29 mouse cellular contexts compared by ENCODE assay signal in genomic region chr10:24831377-24832095, GRCm38 (mm10). TPM values are rescaled to one million over a fixed set of nuclear protein-coding genes. Genes with fewer than 3 reads are reported as not detected.
DNase-seq lines count a peak whose midpoint lies in the region; ATAC-seq and TF ChIP-seq lines count a peak whose summit lies in the region.
"Had no signal": no experiment of that assay in that cellular context is flagged by ENCODE, and none has a peak within 500 bp of the region (broad histone marks: within the 10 kb centered on the region; RNA-seq: fewer than 3 reads in every experiment).

No protein-coding gene starts in this region.

- no peaks in the 10 kb centered on the region for H3K27me3 ChIP-seq in kidney, postnatal 0 days (ENCODE audit: insufficient read depth, low read length)
- H3K27me3 ChIP-seq in E14TG2a.4 (ENCODE audit: insufficient read depth, low read length), result no peaks in the 10 kb centered on the region
- H3K27me3 ChIP-seq in embryonic facial prominence, embryonic 10.5 days (replicated peaks; ENCODE audit: low read depth, poor library complexity, severe bottlenecking), result no peaks in the 10 kb centered on the region
- H3K27me3 ChIP-seq in limb, embryonic 10.5 days (ENCODE audit: low read depth, poor library complexity, severe bottlenecking), result no peaks in the 10 kb centered on the region
- H3K27me3 ChIP-seq in hindbrain, embryonic 11.5 days (ENCODE audit: control insufficient read depth, insufficient read depth, low read length), result no peaks in the 10 kb centered on the region
- H3K27me3 ChIP-seq: embryonic facial prominence, embryonic 12.5 days; heart, embryonic 12.5 days; hindbrain, embryonic 15.5 days; limb, embryonic 12.5 days; midbrain, embryonic 15.5 days had no signal

- 69% methylated on average over 14 of the region's 15 CpGs for WGBS in kidney, postnatal 0 days
- 54% methylated on average over 15 of the region's 15 CpGs for WGBS in embryonic facial prominence, embryonic 10.5 days
- WGBS in limb, embryonic 10.5 days, result 72% methylated on average over 15 of the region's 15 CpGs
- 65% methylated on average over 14 of the region's 15 CpGs for WGBS in hindbrain, embryonic 11.5 days

- no peak overlapping the region for H3K9ac ChIP-seq in kidney, postnatal 0 days (ENCODE audit: low read depth, low read length)
- no peak overlapping the region for H3K9ac ChIP-seq in hindbrain, embryonic 11.5 days (ENCODE audit: low read depth, low read length)
- H3K9ac ChIP-seq: embryonic facial prominence, embryonic 12.5 days; heart, embryonic 12.5 days; hindbrain, embryonic 15.5 days; limb, embryonic 12.5 days; liver, embryonic 13.5 days; lung, embryonic 14.5 days; midbrain, embryonic 15.5 days had no signal

- TF ChIP-seq CTCF in kidney, postnatal 0 days (IDR thresholded peaks at IDR 0.05; ENCODE audit: low read depth), result no peak
- TF ChIP-seq CTCF in E14TG2a.4 (conservative IDR thresholded peaks at IDR 0.05; ENCODE audit: low read length), result no peak

- peak; percentile 66 for ATAC-seq in kidney, postnatal 0 days (replicated peaks; ENCODE audit: low FRiP score, low read depth)
- ATAC-seq in hindbrain, embryonic 11.5 days (ENCODE audit: low FRiP score), result no peak
- ATAC-seq: forebrain, embryonic 14.5 days; inflammation-experienced regulatory T-cells, adult 6 months; midbrain, embryonic 15.5 days had no signal

- H3K4me1 ChIP-seq in kidney, postnatal 0 days (replicated peaks; ENCODE audit: insufficient read depth, low read length), result peaks cover 9% of the 10 kb centered on the region; the same call in 1 of the 2 replicates
- H3K4me1 ChIP-seq in E14TG2a.4 (replicated peaks; ENCODE audit: low read depth, low read length), result peaks cover 70% of the 10 kb centered on the region
- H3K4me1 ChIP-seq in embryonic facial prominence, embryonic 10.5 days, result peaks cover 29% of the 10 kb centered on the region
- peaks cover 28% of the 10 kb centered on the region for H3K4me1 ChIP-seq in limb, embryonic 10.5 days
- peaks cover 4% of the 10 kb centered on the region for H3K4me1 ChIP-seq in hindbrain, embryonic 11.5 days (replicated peaks; ENCODE audit: control insufficient read depth, insufficient read depth, low read length)

- H3K36me3 ChIP-seq in kidney, postnatal 0 days (ENCODE audit: insufficient read depth, low read length), result no peaks in the 10 kb centered on the region
- H3K36me3 ChIP-seq in E14TG2a.4 (ENCODE audit: insufficient read depth, low read length), result peaks cover 44% of the 10 kb centered on the region
- no peaks in the 10 kb centered on the region for H3K36me3 ChIP-seq in embryonic facial prominence, embryonic 10.5 days (replicated peaks)
- no peaks in the 10 kb centered on the region for H3K36me3 ChIP-seq in limb, embryonic 10.5 days
- H3K36me3 ChIP-seq in hindbrain, embryonic 11.5 days (ENCODE audit: control insufficient read depth, insufficient read depth, low read length), result no peaks in the 10 kb centered on the region
- H3K36me3 ChIP-seq: embryonic facial prominence, embryonic 12.5 days; heart, embryonic 12.5 days; hindbrain, embryonic 15.5 days; limb, embryonic 12.5 days; liver, embryonic 13.5 days; midbrain, embryonic 10.5 days; midbrain, embryonic 15.5 days had no signal

- no peak overlapping the region for H3K4me3 ChIP-seq in kidney, postnatal 0 days (replicated peaks; ENCODE audit: low read depth, low read length)
- peak overlapping the region; percentile 11 for H3K4me3 ChIP-seq in E14TG2a.4 (replicated peaks; ENCODE audit: low read length)
- H3K4me3 ChIP-seq in embryonic facial prominence, embryonic 10.5 days, result no peak overlapping the region
- no peak overlapping the region for H3K4me3 ChIP-seq in limb, embryonic 10.5 days
- no peak overlapping the region for H3K4me3 ChIP-seq in hindbrain, embryonic 11.5 days (ENCODE audit: low read depth, low read length)
- H3K4me3 ChIP-seq: embryonic facial prominence, embryonic 12.5 days; heart, embryonic 12.5 days; hindbrain, embryonic 15.5 days; limb, embryonic 12.5 days; liver, embryonic 13.5 days; midbrain, embryonic 10.5 days; midbrain, embryonic 15.5 days had no signal

- no peak overlapping the region for H3K4me2 ChIP-seq in kidney, postnatal 0 days (ENCODE audit: low read length)
- no peak overlapping the region for H3K4me2 ChIP-seq in hindbrain, embryonic 11.5 days (replicated peaks; ENCODE audit: low read depth, low read length)
- H3K4me2 ChIP-seq: embryonic facial prominence, embryonic 12.5 days; heart, embryonic 12.5 days; hindbrain, embryonic 15.5 days; limb, embryonic 12.5 days; liver, embryonic 13.5 days; lung, embryonic 14.5 days; midbrain, embryonic 15.5 days had no signal

- no peak overlapping the region for H3K27ac ChIP-seq in kidney, postnatal 0 days
- H3K27ac ChIP-seq in embryonic facial prominence, embryonic 10.5 days (replicated peaks), result 0 out of 2 replicates have a peak overlapping the region, but pooled peaks have one; percentile 30
- peak overlapping the region; percentile 25; the same call in 1 of the 2 replicates for H3K27ac ChIP-seq in limb, embryonic 10.5 days
- no peak overlapping the region for H3K27ac ChIP-seq in hindbrain, embryonic 11.5 days (ENCODE audit: low read depth, low read length)
- H3K27ac ChIP-seq: embryonic facial prominence, embryonic 12.5 days; hindbrain, embryonic 15.5 days; limb, embryonic 12.5 days; midbrain, embryonic 10.5 days; midbrain, embryonic 15.5 days had no signal

- DNase-seq in kidney, postnatal 0 days (ENCODE audit: low spot score), result no peak
- DNase-seq in kidney, postnatal 10 days, result no peak
- no peak for DNase-seq in embryonic facial prominence, embryonic 10.5 days (ENCODE audit: low spot score)
- no peak for DNase-seq in limb, embryonic 10.5 days (ENCODE audit: low spot score)
- DNase-seq in hindbrain, embryonic 11.5 days (ENCODE audit: low spot score), result no peak
- no peak for DNase-seq in cerebellum, adult 8-10 months
- no peak for DNase-seq in right cerebral cortex, postnatal 4 days
- DNase-seq: adrenal gland, postnatal 25 days; B cell, adult 2 months; cerebellum, adult 11-12 months; cerebellum, postnatal 10 days; gastrocnemius, postnatal 25 days; heart, adult 18-20 months; heart, postnatal 4 days; liver, embryonic 13.5 days; lung, embryonic 14.5 days; lung, postnatal 14 days; right cerebral cortex, adult 18-20 months; thymus, adult 2 months; thymus, postnatal 4 days had no signal

- H3K9me3 ChIP-seq in kidney, postnatal 0 days (replicated peaks; ENCODE audit: low read length), result no peaks in the 10 kb centered on the region
- H3K9me3 ChIP-seq in E14TG2a.4 (ENCODE audit: low read length), result no peaks in the 10 kb centered on the region
- no peaks in the 10 kb centered on the region for H3K9me3 ChIP-seq in embryonic facial prominence, embryonic 10.5 days
- no peaks in the 10 kb centered on the region for H3K9me3 ChIP-seq in limb, embryonic 10.5 days (replicated peaks)
- H3K9me3 ChIP-seq in hindbrain, embryonic 11.5 days (ENCODE audit: control insufficient read depth, low read length), result no peaks in the 10 kb centered on the region
- H3K9me3 ChIP-seq: embryonic facial prominence, embryonic 12.5 days; heart, embryonic 12.5 days; hindbrain, embryonic 15.5 days; limb, embryonic 12.5 days; liver, embryonic 13.5 days; midbrain, embryonic 10.5 days; midbrain, embryonic 15.5 days had no signal

RNA-seq across cellular contexts. Expression of gene Enpp3, which starts 11.1 kb away (rescaled TPM):
- 4.0 and 4.8 TPM in 2 replicates for polyA plus RNA-seq in kidney, postnatal 0 days (2015; fragmentation: Nextera tagmentation; extraction: Ambion mirVana)
- polyA plus RNA-seq in embryonic facial prominence, embryonic 10.5 days (2016; fragmentation: Nextera tagmentation; extraction: Ambion mirVana), result 8.8 and 9.7 TPM in 2 replicates
- polyA plus RNA-seq in limb, embryonic 10.5 days (2016; fragmentation: Nextera tagmentation; extraction: Ambion mirVana), result 5.3 and 7.8 TPM in 2 replicates
- polyA plus RNA-seq in hindbrain, embryonic 11.5 days (2014; fragmentation: Nextera tagmentation; extraction: Ambion mirVana), result 4.9 and 5.7 TPM in 2 replicates
- polyA plus RNA-seq: inflammation-experienced regulatory T-cells, adult 6 months had no signal

RNA-seq across cellular contexts. Expression of gene Med23, which starts 38.2 kb away (rescaled TPM):
- polyA plus RNA-seq in kidney, postnatal 0 days (2015; fragmentation: Nextera tagmentation; extraction: Ambion mirVana), result 12.1 and 13.3 TPM in 2 replicates
- 27.7 and 28.4 TPM in 2 replicates for polyA plus RNA-seq in embryonic facial prominence, embryonic 10.5 days (2016; fragmentation: Nextera tagmentation; extraction: Ambion mirVana)
- 29.7 and 34.7 TPM in 2 replicates for polyA plus RNA-seq in limb, embryonic 10.5 days (2016; fragmentation: Nextera tagmentation; extraction: Ambion mirVana)
- polyA plus RNA-seq in hindbrain, embryonic 11.5 days (2014; fragmentation: Nextera tagmentation; extraction: Ambion mirVana), result 29.1 and 32.2 TPM in 2 replicates

Comparison
In these comparisons a context has a peak if more than half of its experiments do, and no peak if none do; other contexts are left out.
1. H3K27ac ChIP-seq: peak in embryonic facial prominence, embryonic 10.5 days (single experiment) and limb, embryonic 10.5 days (single experiment); none in kidney, postnatal 0 days (single experiment) and hindbrain, embryonic 11.5 days (single experiment).